Mouse (Mus musculus): ENCODE results near the gene Plxnc1. TPM values are rescaled to one million over a fixed set of nuclear protein-coding genes. Genes with fewer than 3 reads are reported as not detected.
A peak's percentile ranks its signal among the peaks of the same experiment; 100 is the strongest.

Plxnc1 gene
- total and polyA plus RNA-seq, 2 experiments from 2014 or later = 11.5 to 70.2 TPM

GRCm38 (mm10) chr10:94846501-94847105, 98.0 kb downstream of the Plxnc1 start:
- DNase-seq (no peak), ATAC-seq (no peak)
- no peaks in the 10 kb centered on the region for H3K4me1 ChIP-seq (ENCODE audit: insufficient read depth)
- H3K4me3 ChIP-seq (ENCODE audit: low read depth, low read length) = no peak overlapping the region
- peaks cover 49% of the 10 kb centered on the region for H3K36me3 ChIP-seq (ENCODE audit: insufficient read depth)
- WGBS = 90% methylated on average over 8 of the region's 8 CpGs
- H3K27me3 ChIP-seq (ENCODE audit: insufficient read depth, low read length) = no peaks in the 10 kb centered on the region
- no peak for TF ChIP-seq CTCF (IDR thresholded peaks at IDR 0.05; ENCODE audit: low read depth)
- H3K9ac ChIP-seq = no peak overlapping the region
- H3K9me3 ChIP-seq (ENCODE audit: low read length) = no peaks in the 10 kb centered on the region
- H3K4me2 ChIP-seq (ENCODE audit: low read depth) = no peak overlapping the region
- no peak overlapping the region for H3K27ac ChIP-seq (ENCODE audit: low read depth, low read length)

- TF ChIP-seq CTCF (IDR thresholded peaks at IDR 0.05; ENCODE audit: low read depth) = no peak
- Histone ChIP-seq H3K27me3 (ENCODE audit: insufficient read depth, low read length) (no peaks in the 10 kb centered on the region), H3K27ac (ENCODE audit: low read depth, low read length) (no peak overlapping the region), H3K4me3 (ENCODE audit: low read depth, low read length) (no peak overlapping the region), H3K9ac (no peak overlapping the region), H3K4me2 (ENCODE audit: low read depth) (no peak overlapping the region), H3K36me3 (ENCODE audit: insufficient read depth) (peaks cover 49% of the 10 kb centered on the region), H3K9me3 (ENCODE audit: low read length) (no peaks in the 10 kb centered on the region), H3K4me1 (ENCODE audit: insufficient read depth) (no peaks in the 10 kb centered on the region)
- ATAC-seq (no peak), DNase-seq (no peak)
- 91% methylated on average over 6 of the region's 6 CpGs for WGBS
These were observed 99.9 kb downstream of the Plxnc1 start for GRCm38 (mm10) chr10:94844692-94845091.

- Histone ChIP-seq H3K4me2 (ENCODE audit: low read depth) (no peak overlapping the region), H3K4me3 (ENCODE audit: low read depth, low read length) (no peak overlapping the region), H3K9me3 (ENCODE audit: low read length) (no peaks in the 10 kb centered on the region), H3K27me3 (ENCODE audit: insufficient read depth, low read length) (no peaks in the 10 kb centered on the region), H3K9ac (no peak overlapping the region), H3K4me1 (ENCODE audit: insufficient read depth) (no peaks in the 10 kb centered on the region), H3K27ac (ENCODE audit: low read depth, low read length) (no peak overlapping the region), H3K36me3 (ENCODE audit: insufficient read depth) (peaks cover 27% of the 10 kb centered on the region)
- 77% methylated on average over 9 of the region's 9 CpGs for WGBS
- no peak for ATAC-seq
- TF ChIP-seq CTCF (IDR thresholded peaks at IDR 0.05; ENCODE audit: low read depth) = no peak
- DNase-seq = no peak
These were observed 108.8 kb downstream of the Plxnc1 start for GRCm38 (mm10) chr10:94835874-94836273.

- 22% methylated on average over 6 of the region's 6 CpGs for WGBS
- no peaks in the 10 kb centered on the region for H3K9me3 ChIP-seq (ENCODE audit: low read length)
- DNase-seq (peak; percentile 93), ATAC-seq (peak; percentile 94)
- H3K27ac ChIP-seq (ENCODE audit: low read depth, low read length) = peak overlapping the region; percentile 68
- H3K27me3 ChIP-seq (ENCODE audit: insufficient read depth, low read length) = no peaks in the 10 kb centered on the region
- 0 out of 2 replicates have a peak overlapping the region, but pooled peaks have one; percentile 7 for H3K4me2 ChIP-seq (ENCODE audit: low read depth)
- H3K4me1 ChIP-seq (ENCODE audit: insufficient read depth) = peaks cover 5% of the 10 kb centered on the region; the same call in 1 of the 2 replicates
- H3K4me3 ChIP-seq (ENCODE audit: low read depth, low read length) = no peak overlapping the region
- TF ChIP-seq CTCF (IDR thresholded peaks at IDR 0.05; ENCODE audit: low read depth) = no peak
- peaks cover 34% of the 10 kb centered on the region for H3K36me3 ChIP-seq (ENCODE audit: insufficient read depth)
- H3K9ac ChIP-seq = 0 out of 2 replicates have a peak overlapping the region, but pooled peaks have one; percentile 22
These were observed 115.2 kb downstream of the Plxnc1 start for GRCm38 (mm10) chr10:94829407-94829806.

- 88% methylated on average over 7 of the region's 7 CpGs for WGBS
- Histone ChIP-seq H3K9me3 (ENCODE audit: low read length) (no peaks in the 10 kb centered on the region), H3K4me1 (ENCODE audit: insufficient read depth) (peaks cover 5% of the 10 kb centered on the region; the same call in 1 of the 2 replicates), H3K27ac (ENCODE audit: low read depth, low read length) (no peak overlapping the region), H3K4me3 (ENCODE audit: low read depth, low read length) (no peak overlapping the region), H3K27me3 (ENCODE audit: insufficient read depth, low read length) (no peaks in the 10 kb centered on the region), H3K4me2 (ENCODE audit: low read depth) (no peak overlapping the region), H3K36me3 (ENCODE audit: insufficient read depth) (peaks cover 31% of the 10 kb centered on the region), H3K9ac (no peak overlapping the region)
- no peak for TF ChIP-seq CTCF (IDR thresholded peaks at IDR 0.05; ENCODE audit: low read depth)
- no peak for ATAC-seq
- no peak for DNase-seq
These were observed 115.9 kb downstream of the Plxnc1 start for GRCm38 (mm10) chr10:94828734-94829230.

GRCm38 (mm10) chr10:94827890-94828733, 116.5 kb downstream of the Plxnc1 start:
- TF ChIP-seq CTCF (IDR thresholded peaks at IDR 0.05; ENCODE audit: low read depth) = no peak
- H3K4me2 ChIP-seq (ENCODE audit: low read depth) = no peak overlapping the region
- ATAC-seq = no peak
- peaks cover 25% of the 10 kb centered on the region for H3K36me3 ChIP-seq (ENCODE audit: insufficient read depth)
- no peak overlapping the region for H3K4me3 ChIP-seq (ENCODE audit: low read depth, low read length)
- H3K9ac ChIP-seq = no peak overlapping the region
- H3K27me3 ChIP-seq (ENCODE audit: insufficient read depth, low read length) = no peaks in the 10 kb centered on the region
- H3K4me1 ChIP-seq (ENCODE audit: insufficient read depth) = peaks cover 5% of the 10 kb centered on the region; the same call in 1 of the 2 replicates
- 91% methylated on average over 14 of the region's 14 CpGs for WGBS
- no peak for DNase-seq
- no peak overlapping the region for H3K27ac ChIP-seq (ENCODE audit: low read depth, low read length)
- H3K9me3 ChIP-seq (ENCODE audit: low read length) = no peaks in the 10 kb centered on the region

- ATAC-seq = no peak
- peaks cover 5% of the 10 kb centered on the region; the same call in 1 of the 2 replicates for H3K4me1 ChIP-seq (ENCODE audit: insufficient read depth)
- no peak for TF ChIP-seq CTCF (IDR thresholded peaks at IDR 0.05; ENCODE audit: low read depth)
These were observed 117.3 kb downstream of the Plxnc1 start for GRCm38 (mm10) chr10:94827325-94827724.

More at GRCm38 (mm10) chr10:94827325-94827724, 117.3 kb downstream of the Plxnc1 start:
- Histone ChIP-seq H3K9ac (no peak overlapping the region), H3K4me3 (ENCODE audit: low read depth, low read length) (no peak overlapping the region), H3K4me2 (ENCODE audit: low read depth) (no peak overlapping the region), H3K9me3 (ENCODE audit: low read length) (no peaks in the 10 kb centered on the region), H3K36me3 (ENCODE audit: insufficient read depth) (peaks cover 17% of the 10 kb centered on the region), H3K27me3 (ENCODE audit: insufficient read depth, low read length) (no peaks in the 10 kb centered on the region), H3K27ac (ENCODE audit: low read depth, low read length) (no peak overlapping the region)
- DNase-seq = no peak
- 79% methylated on average over 10 of the region's 10 CpGs for WGBS

Data from forebrain, postnatal 0 days (tissue).